Mouse (Mus musculus): ENCODE results near the gene Pax1. TPM values are rescaled to one million over a fixed set of nuclear protein-coding genes. Genes with fewer than 3 reads are reported as not detected.

The Pax1 gene
- total RNA-seq (2021), result not detected
- long read RNA-seq, experiment 1, result 0 reads
- long read RNA-seq, experiment 2, result 0 reads

DNA sequence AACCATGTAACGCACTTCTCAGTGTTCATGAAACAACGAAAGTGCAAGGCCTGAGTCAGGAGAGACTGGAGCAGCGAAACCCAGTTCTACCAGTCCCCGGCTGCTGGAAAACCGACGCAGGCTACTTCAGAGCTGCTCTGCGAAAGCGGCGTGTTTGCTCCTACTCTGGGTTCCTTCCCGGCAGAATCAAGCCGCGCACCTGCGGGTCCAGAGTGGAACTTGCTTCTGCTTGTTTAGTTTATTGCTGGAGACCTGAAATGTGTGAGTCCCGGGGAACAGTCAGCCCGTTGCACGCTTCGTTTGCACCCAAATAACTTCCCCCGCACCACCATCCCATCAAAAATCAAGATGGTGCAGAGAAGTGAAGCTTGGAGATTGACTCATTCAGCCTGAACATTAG is at the start of gene Pax1:
Pax1 (plus strand) TSS at position 345 of the 400 bp plus-strand sequence.
- no peak for DNase-seq

DNA sequence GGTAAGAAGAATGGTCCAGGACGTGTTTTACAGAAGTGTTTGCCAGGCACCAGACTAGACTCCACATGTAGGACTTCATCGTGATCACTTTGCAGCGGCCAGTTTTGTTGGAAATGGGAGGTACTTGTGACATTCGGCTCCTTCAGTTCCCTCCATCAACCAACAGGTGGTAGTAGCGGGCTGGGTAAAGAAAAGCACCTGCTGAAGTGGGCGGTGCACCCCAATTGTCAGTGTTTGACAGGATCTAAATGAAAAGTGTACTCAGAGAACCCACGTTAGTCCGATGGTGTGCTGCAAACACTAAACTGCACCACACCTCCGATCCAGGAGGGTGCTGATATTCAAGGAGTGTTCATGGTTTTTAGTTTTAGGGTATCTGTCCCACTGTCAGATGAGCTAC is 40.7 kb upstream of the Pax1 start:
- DNase-seq, result peak; percentile 7 to 11

DNA sequence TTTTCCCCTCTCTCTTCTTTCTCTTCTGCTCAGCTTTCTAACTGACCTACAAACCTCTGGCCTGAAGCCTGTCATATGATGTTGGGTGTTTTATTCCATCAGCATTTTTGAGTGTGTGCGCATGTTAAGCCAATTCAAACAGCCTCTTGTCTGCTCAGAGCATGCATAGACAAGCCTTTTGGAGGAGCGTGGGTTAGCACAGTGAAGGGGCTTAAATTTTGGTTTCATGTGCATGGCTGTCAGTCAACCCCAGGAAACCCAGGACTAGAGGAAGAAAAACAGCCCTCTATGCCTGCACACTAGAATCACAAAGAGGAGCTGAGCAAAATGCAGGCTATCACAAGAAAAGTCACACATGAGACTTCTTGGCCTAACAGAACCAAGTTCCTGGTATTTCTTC is 36.5 kb upstream of the Pax1 start:
- DNase-seq, result no peak

DNA sequence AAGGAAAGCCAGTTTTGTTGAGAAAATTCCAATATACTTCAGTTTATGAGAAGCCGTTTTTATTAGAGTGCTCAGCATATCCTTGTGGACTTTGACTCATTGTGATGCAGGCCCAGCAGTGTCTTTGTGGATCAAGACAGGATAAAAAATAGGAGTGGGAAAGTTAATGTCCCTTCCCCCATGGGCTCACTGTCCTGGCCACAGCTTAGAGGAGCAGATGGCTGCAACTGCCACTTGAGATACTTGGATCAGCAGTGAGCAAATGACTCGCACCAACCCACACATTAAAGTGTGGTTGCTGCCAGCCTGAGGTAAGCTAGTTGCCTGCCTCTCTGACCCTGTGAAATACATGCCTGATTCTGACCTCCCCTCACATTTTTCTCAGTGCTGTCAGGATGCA is 29.0 kb upstream of the Pax1 start:
- DNase-seq, result no peak

DNA sequence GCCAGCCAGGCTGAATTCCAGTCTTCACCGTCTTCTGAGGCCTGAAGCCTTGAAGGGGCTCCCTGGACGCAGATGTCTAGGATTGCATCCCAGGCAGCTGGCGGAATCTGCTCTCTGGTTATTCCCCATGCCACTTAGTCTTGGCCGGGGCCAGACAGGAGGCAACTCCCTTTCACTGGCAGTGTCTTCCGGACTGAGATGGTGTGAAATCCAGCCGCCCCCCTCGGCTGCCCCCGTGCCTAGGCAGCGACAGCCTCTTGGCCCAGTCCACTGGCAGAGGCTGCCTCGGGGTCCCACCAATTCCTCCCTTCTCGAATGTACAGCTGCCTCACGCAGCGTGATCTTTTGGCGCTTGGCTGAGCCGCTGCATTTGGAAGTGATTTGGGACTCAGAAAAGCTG is 23.0 kb upstream of the Pax1 start:
- no peak for DNase-seq

DNA sequence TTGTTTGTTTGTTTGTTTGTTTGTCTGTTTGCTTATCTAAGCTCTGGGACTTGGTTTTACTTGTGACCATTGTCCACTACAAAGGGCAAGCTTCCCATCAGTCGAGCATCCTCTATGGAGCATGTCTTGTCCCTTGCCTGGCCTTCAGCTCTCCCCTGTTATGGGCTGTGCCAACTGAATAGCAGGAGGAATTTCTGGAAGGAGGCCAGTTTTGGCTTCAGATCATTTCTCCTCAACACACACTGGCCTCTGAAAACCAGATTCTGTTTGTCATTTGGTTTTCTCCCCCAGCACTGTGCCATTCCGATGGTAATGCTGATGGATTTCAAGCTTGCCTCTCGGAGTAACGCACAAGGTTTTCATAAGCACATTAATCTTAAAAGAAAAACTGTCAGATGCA is 21.9 kb upstream of the Pax1 start:
- DNase-seq, result no peak

DNA sequence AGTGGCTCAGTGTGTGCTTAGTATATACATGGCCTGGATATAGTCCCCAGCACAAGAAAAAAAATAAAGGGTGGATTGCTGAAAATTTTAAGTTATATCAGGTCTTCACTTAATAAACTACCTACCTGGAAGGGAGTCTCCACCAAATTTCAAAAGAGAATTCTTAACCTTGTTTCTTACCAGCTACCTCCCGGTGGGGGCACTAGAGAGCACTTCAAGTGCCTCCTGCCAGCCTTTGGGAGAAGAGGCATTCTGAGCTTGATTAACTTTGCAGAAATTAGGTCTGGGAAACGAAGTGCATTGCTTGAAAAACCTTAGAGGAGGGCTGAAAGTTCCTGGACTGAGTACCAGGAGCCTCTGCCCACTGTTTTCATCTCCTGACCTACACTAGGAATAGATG is 19.5 kb upstream of the Pax1 start:
- peak in 1 of 2 experiments; percentile 5 for DNase-seq

DNA sequence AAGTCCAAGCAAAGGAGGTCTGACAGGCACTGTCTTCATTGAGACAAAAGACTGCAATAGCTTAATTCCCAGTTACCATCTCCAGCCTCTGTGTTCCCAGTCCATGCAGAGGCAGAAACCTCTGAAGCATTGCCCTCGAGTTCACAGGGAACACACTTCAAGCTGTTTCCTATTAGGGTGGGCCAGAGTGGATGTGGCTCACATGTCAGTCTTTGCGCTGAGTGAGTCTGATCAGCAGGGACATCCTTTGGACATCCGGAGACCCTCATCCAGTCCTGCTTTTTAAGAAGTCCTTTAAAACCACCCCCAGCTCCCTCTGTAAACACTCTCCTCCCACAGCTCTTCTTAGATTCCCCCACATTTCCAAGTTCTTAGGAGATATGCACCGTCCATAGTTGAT is 2.0 kb upstream of the Pax1 start:
- no peak for DNase-seq

DNA sequence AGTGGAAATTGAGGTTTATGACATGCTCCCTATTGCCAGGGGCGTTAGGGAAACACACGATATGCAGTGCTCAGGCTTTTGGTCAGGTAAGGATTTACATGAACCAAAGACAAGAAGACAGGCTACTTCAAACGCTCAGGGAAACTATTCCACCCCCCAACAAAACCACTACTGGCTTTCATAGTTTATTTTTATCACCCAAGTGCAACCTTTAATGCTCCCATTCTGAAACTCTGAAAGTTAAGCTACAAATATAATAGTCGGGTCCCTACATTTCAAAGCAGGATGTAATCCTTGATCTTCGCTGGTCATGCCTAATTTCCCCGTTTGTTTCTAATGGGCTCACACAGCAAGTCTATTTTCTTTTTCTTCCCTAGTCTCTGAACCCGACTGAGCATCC is 1.3 kb upstream of the Pax1 start:
- no peak for DNase-seq

DNA sequence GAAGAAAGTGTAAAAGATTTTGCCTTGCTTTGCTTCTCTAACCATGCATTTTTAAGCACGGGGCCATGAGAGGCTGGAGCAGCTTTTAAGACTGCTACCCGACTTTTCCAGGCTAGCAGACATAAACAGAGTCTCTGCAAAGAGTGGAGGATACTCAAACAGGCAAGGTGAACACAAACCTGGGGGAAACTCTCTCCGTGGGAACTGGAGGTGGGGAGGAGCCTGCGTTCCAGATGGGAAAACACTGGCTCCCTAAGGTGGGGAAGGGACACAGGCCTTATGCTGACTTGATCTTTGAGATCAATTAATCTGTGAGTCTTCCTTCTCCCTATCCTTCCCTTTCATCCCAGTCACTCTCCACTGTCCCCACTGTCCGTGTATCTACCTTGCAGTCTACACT is 869 bp upstream of the Pax1 start:
- no peak for DNase-seq

DNA sequence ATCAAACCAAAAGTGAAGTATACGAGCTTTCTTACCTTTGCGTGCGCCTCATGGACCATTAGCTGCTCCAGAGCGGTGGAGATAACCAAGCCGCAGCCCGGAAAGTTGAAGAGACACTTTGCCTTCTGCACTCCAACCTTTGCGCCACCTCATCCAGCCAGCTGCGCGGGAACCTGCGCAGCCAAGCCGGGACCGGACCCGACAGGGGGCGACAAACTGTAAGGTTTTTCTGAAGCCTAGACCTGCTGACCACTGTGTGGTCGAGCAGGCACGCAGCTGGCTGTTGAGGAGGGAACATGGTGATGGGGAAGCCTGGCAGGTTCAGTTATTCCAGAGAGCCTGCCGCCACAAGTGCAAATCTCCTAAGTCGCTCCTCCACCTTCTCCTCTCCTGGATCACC is 591 bp downstream of the Pax1 start:
- no peak for DNase-seq

DNA sequence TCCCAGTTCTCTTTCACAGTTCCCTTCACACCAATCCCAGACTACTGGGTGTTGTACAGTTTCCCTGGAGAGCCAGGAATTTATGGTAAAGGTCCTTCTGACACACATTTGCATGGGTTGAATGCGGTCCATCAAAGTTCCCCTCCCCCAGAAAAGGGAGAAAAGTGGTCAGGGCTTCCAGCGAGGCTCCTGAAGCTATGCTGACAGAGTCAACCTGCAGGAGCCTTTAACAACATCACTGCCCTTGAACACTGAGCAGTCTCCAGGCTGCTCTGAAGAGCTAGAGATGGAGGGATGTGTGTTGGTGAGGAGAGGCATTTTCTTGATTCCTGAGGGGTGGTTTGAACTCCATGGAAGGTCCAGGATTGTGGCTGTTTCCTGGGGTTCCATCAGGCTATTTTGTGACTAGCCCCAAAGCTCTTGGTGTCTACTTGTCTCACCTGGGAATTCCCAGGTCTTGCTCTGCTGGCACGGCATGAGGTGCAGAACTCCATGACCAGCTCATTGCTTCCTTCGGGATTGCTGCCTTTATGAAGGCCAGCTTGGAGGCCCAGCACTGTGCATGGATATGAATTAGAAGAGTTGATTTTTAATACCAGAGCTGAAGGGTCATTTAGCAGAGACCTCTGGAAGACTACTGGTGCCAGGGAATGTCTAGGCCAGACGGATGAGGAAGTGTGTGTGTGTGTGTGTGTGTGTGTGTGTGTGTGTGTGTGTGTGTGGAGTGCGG is 1.8 kb downstream of the Pax1 start:
- DNase-seq, result no peak

DNA sequence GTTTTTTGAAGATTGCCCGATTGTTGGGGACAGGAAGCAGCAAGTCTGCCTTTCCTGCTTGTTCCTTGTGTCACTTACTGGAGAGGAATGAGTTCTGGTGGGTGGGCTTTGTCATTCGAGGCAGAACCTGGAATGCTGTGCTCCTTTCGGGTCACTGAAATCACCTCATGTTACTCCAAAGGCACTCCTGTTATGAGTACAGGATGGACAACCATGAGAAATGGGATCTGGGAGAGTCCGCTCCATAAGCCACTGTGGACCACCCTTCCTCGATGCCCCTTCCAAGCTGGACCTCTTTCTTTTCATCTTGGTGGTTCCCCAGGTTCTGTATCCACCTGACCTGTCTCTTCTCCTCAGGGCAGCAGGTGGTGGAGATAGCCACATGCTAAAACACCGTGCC is 2.5 kb downstream of the Pax1 start:
- no peak for DNase-seq

DNA sequence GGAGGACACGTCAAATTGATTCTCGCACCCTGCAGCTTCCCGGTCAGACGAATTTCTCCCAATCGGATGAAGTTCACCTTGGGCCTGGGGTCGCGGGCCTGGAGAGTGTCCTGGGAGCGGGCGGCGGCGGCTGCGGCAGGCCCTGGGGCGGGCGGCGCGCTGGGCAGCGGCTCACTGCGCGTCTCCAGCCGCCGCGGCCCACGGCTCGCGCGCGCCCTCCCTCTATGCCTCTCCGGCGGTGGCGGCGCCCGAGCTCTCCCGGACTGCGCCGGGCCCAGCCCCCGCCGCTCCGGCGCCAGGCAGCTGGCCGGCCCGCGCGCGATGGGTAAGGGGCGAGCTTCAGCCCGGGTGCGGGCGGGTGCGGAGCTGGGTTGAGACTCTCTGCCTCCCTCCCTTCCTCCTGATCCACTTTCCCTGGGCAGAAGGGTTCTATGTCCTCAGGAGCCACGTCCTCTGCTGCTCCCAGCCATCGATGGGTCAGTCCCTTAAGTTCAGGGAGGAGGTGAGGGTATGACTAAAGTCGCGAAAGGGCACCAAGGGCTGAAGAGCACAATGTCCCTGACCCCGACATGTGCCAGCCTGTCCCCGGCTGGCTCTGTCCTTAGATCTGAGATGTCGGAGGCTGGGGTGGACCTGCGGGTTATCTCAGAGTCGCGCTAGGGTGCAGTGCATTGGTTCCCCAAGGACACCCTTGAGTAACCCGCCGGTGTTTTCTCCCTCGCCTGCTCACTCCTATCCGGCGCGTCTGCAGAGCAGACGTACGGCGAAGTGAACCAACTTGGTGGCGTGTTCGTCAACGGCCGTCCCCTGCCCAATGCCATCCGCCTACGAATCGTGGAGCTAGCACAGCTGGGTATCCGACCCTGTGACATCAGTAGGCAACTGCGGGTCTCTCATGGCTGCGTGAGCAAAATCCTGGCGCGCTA is 3.5 kb downstream of the Pax1 start:
- peak; percentile 7 to 25 for DNase-seq

DNA sequence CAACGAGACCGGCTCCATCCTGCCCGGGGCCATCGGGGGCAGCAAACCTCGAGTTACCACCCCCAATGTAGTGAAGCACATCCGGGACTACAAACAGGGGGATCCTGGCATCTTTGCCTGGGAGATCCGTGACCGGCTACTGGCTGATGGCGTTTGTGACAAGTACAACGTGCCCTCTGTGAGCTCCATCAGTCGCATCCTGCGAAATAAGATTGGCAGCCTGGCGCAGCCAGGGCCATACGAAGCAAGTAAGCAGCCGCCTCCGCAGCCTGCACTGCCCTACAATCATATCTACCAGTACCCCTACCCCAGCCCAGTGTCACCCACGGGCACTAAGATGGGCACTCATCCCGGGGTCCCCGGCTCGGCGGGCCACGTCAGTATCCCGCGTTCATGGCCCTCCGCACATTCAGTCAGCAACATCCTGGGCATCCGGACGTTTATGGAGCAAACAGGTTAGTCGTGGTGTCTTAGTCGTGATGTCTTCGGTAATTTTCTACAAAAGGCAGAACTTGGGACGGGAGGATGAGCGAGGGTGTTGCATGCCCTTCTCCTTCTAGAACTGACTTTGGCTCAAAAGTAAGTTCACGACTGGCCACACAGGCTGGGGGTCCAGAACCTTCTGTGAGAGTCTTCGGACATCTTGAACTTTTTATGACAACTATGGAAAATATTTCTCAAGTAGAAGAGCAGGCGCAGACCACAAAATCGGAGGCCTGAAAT is 4.3 kb downstream of the Pax1 start:
- DNase-seq, result no peak

DNA sequence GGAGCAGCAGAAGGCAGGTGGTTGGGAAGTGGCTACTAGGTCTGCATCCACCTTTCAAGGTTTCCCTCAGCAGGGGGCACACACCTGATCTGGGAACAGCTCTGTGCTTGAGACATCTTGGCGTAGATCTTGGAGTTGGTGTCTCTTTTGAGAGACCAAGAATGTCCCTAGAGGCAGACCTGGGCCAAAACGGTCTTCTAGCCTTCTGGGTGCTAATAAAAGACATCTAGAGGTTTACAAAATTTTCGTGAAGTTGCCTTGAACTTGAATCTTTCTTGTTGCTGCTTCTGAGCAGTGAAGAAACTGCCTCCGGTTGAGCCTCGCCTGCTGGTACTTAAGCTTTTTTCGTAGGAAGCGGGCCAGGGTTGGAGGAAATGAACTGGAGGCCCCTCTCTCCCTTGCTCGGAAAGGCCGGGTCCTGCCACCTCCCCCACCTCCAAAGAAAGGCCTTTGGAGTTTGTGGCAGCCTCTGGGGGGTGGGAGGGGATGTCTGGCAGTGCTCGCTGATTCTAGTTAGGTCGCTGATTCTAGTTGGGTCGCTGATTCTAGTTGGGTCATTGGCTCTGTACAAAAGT is 5.6 kb downstream of the Pax1 start:
- no peak for DNase-seq

DNA sequence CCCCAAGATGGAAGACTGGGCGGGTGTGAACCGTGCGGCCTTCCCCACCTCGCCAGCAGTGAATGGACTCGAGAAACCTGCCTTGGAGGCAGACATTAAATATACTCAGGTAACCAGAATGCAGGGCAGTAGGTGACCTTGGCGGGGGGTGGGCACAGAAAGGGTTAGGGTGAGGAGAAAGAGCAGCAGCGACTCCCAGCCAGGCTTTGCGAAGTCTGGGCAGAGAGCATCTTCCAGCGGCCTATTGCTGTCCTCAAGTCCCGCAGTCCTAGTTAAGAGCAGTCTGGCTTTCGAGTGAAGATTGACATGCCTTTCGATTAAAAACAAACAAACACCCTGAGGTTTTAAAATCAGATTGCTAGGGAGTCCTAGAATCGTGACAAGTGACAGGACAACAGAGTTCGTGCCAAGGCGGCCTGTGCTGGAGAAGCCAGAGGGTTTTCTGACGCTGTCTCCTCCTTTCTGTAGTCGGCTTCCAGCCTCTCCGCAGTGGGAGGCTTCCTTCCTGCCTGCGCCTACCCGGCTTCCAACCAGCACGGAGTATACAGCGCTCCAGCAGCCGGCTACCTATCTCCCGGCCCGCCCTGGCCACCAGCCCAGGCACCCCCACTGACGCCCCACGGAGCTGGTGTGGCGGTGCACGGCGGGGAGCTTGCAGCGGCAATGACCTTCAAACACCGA is 6.3 kb downstream of the Pax1 start:
- DNase-seq, result no peak

DNA sequence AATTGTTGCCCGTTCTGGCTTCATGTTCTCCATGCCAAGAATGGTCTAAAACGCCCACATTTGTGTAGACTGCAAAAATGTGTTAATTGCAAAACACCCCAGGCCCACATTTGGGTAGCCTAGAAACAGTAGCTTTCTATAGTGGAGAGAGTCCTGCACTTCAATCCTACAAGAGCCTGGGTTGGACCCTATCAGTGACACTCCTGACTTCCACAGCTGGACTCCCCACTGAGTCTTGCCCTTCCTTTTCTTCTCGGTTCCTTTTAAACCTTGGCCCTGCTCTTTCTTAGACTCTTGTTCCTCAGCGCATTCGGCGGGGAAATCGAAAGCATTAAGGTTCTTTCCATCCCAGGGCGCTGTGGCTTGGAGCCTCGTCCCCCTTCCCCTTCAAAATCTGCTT is 7.8 kb downstream of the Pax1 start:
- no peak for DNase-seq

DNA sequence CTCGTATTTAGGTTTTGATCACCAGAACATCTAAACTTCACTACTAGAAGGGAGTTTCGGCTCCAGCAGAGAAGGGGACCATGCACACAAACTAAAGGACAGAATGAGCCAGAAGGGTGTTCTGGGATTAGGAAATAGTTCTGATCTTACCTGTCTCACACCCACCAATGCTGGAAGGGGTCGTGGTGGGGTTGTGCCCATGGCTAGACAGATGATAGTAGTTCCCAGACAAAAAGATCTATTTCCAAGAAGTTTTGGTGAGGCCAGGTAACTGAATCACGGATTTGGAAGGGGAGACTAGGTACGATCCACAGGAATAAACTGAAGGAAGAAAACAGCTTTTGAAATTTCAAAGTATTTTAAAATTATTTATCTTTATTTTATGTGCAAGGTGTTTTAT is 8.4 kb downstream of the Pax1 start:
- no peak for DNase-seq

DNA sequence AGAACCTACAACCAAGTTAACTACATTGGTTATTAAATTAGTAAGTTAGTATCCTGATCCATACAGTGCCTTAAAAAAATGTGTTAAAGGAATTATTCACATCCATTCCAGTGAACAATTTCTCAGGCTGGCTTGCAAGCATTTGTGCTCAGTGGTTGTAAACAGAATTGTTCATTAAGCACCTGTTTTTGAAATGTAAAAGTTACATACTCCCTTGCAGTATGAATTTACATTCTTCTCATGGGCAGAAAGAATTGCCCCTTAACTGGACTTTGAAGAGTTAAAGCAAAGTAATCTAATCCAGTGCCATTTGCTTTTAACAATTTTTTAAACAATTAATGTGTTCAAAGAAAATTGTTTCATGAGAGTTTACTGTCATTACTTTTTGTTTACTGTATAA is 9.6 kb downstream of the Pax1 start:
- no peak for DNase-seq

DNA sequence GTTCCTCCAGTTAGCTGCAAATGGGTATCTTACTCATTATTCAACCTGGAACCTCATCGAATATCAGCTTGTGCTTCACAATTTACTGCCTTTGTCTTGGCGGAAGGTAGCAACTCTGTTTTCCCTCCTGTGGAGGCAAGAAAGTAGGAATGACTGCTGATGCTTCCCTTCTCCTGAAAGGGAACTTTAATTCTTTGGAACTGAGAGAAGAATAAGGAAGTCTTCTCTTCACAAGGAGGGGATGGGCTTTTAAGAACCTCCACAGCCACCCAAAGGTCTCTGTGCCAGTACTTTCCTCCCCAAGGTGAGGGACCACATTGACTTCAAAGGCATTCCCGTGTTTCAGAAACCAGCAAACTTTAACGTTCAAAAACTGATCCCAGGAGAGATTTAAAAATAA is 10.1 kb downstream of the Pax1 start:
- DNase-seq, result no peak
